Mouse (Mus musculus): ENCODE results near the gene Tex21.

DNA sequence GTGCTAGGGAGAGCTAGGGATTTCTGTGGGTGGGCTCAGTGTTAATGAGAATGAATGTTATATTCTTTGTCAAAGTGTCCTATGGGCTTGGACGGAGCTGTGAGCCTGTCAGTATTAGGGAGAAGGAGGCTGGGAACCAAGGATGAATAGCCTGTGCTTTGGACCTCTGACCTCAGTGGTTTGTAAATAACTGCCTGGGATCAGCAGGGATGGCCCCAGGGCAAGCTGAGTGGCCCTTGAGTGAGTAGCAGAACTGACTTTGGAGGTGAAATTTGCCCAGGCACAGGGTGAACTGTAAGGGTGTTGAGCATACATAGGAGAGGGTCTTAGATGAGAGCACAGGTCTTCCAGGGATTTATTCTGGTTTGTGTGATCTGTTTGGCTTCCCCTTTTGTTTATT is 17.3 kb upstream of the Tex21 start:
- TF ChIP-seq CTCF (IDR thresholded peaks at IDR 0.05 in 2 of 3, conservative IDR thresholded peaks at IDR 0.05 in 1 of 3; ENCODE audit: control insufficient read depth in 1 of 3, insufficient read depth in 1 of 3, low read depth in 2 of 3, low read length in 3 of 3, poor library complexity in 1 of 3, severe bottlenecking in 1 of 3) (no peak), POLR2A (IDR thresholded peaks at IDR 0.05; ENCODE audit: control insufficient read depth in 1 of 2, insufficient read depth in 1 of 2, low read depth in 1 of 2, low read length in 2 of 2, poor library complexity in 1 of 2) (no peak), E2F4 (IDR thresholded peaks at IDR 0.05; ENCODE audit: borderline replicate concordance, low read depth, low read length) (no peak), CHD2 (IDR thresholded peaks at IDR 0.05; ENCODE audit: low read length) (no peak)

Measured in MEL (cell line).